Mouse (Mus musculus) MEL (cell line): ENCODE data around the gene Fbp1. TPM values are rescaled to one million over a fixed set of nuclear protein-coding genes. Genes with fewer than 3 reads are reported as not detected.

Source experiments
- DNase-seq: peaks from one replicate; pipeline ENCODE4 v3.0.0; 2011; ENCODE audit warnings: low read depth, low spot score
- H3K27ac ChIP-seq: 2 replicates; pipeline ENCODE4 v1.5.1; 2012; ENCODE audit warnings: low read depth, mild to moderate bottlenecking, control low read depth, low read length, moderate library complexity; ENCODE audit not compliant: control insufficient read depth
- H3K27me3 ChIP-seq, 2 experiments: fragments of 150-350 bp in 1 of 2; sonication (generic) in 1 of 2; 2 replicates each; pipeline ENCODE4 v1.6.1; 2012; ENCODE audit warnings: low read length in 2 of 2, mild to moderate bottlenecking in 2 of 2, improper control_type of control experiment in 1 of 2, moderate library complexity in 1 of 2; ENCODE audit not compliant: insufficient read depth in 2 of 2, control insufficient read depth in 1 of 2
- H3K36me3 ChIP-seq, 2 experiments: 2 replicates each; pipeline ENCODE4 v1.6.1; 2012 to 2014; ENCODE audit warnings: low read length in 2 of 2, improper control_type of control experiment in 1 of 2, inconsistent platforms in 1 of 2, mild to moderate bottlenecking in 1 of 2; ENCODE audit not compliant: insufficient read depth in 2 of 2, control insufficient read depth in 1 of 2
- H3K4me1 ChIP-seq, 2 experiments: fragments of 150-350 bp in 1 of 2; sonication (generic) in 1 of 2; 2 replicates each; pipeline ENCODE4 v1.6.1; 2012; ENCODE audit warnings: low read length in 2 of 2, improper control_type of control experiment in 1 of 2, mild to moderate bottlenecking in 1 of 2; ENCODE audit not compliant: insufficient read depth in 2 of 2, control insufficient read depth in 1 of 2
- H3K4me3 ChIP-seq, 2 experiments: fragments of 150-350 bp in 1 of 2; sonication (generic) in 1 of 2; 2 replicates each; pipeline ENCODE4 v1.5.1; 2012; ENCODE audit warnings: low read depth in 2 of 2, low read length in 2 of 2, mild to moderate bottlenecking in 2 of 2, moderate library complexity in 2 of 2, control low read depth in 1 of 2, improper control_type of control experiment in 1 of 2; ENCODE audit not compliant: control insufficient read depth in 1 of 2, insufficient read depth in 1 of 2
- H3K79me2 ChIP-seq: 2 replicates; pipeline ENCODE4 v1.6.1; 2012; ENCODE audit warnings: mild to moderate bottlenecking, low read length, moderate library complexity; ENCODE audit not compliant: control insufficient read depth, poor library complexity, insufficient read depth
- H3K9ac ChIP-seq: 2 replicates; pipeline ENCODE4 v1.6.1; 2012; ENCODE audit warnings: low read depth, mild to moderate bottlenecking, control low read depth, low read length, moderate library complexity; ENCODE audit not compliant: control insufficient read depth, poor library complexity, severe bottlenecking
- H3K9me3 ChIP-seq: fragments of 150-350 bp; sonication (generic); replicated peaks from 2 replicates; pipeline ENCODE4 v1.6.1; 2012; ENCODE audit warnings: mild to moderate bottlenecking, low read length, improper control_type of control experiment, moderate library complexity; ENCODE audit not compliant: insufficient read depth
- CHD2 ChIP-seq: IDR thresholded peaks from 2 replicates; pipeline ENCODE4 v1.6.1; 2011; ENCODE audit warnings: low read length, improper control_type of control experiment
- CTCF ChIP-seq, 3 experiments: IDR thresholded peaks in 2 of 3; conservative IDR thresholded peaks in 1 of 3; 2 replicates each; pipeline ENCODE4 v1.5.1; 2011 to 2012; ENCODE audit warnings: low read length in 3 of 3, low read depth in 2 of 3, mild to moderate bottlenecking in 2 of 3, improper control_type of control experiment in 1 of 3, inconsistent platforms in 1 of 3, mixed read lengths in 1 of 3, moderate library complexity in 1 of 3; ENCODE audit not compliant: control insufficient read depth in 1 of 3, insufficient read depth in 1 of 3, poor library complexity in 1 of 3, severe bottlenecking in 1 of 3
- E2F4 ChIP-seq: IDR thresholded peaks from 2 replicates; pipeline ENCODE4 v1.6.1; 2011; ENCODE audit warnings: low read depth, low read length, improper control_type of control experiment, borderline replicate concordance
- ELF1 ChIP-seq: IDR thresholded peaks from 2 replicates; pipeline ENCODE4 v1.6.1; 2014; ENCODE audit warnings: low read depth, mild to moderate bottlenecking, inconsistent platforms, low read length, improper control_type of control experiment, moderate library complexity
- ETS1 ChIP-seq: IDR thresholded peaks from 2 replicates; pipeline ENCODE4 v1.6.1; 2012; ENCODE audit warnings: low read depth, mild to moderate bottlenecking, inconsistent platforms, low read length, improper control_type of control experiment, moderate library complexity
- GABPA ChIP-seq: IDR thresholded peaks from 2 replicates; pipeline ENCODE4 v1.6.1; 2012; ENCODE audit warnings: low read depth, mild to moderate bottlenecking, inconsistent platforms, low read length, improper control_type of control experiment, moderate library complexity
- MAX ChIP-seq: IDR thresholded peaks from 2 replicates; pipeline ENCODE4 v1.6.1; 2011; ENCODE audit warnings: low read length, improper control_type of control experiment
- MAZ ChIP-seq: IDR thresholded peaks from 2 replicates; pipeline ENCODE4 v1.6.1; 2012; ENCODE audit warnings: low read depth, mild to moderate bottlenecking, inconsistent platforms, low read length, improper control_type of control experiment
- MYB ChIP-seq: IDR thresholded peaks from 2 replicates; pipeline ENCODE4 v1.6.1; 2011; ENCODE audit warnings: mild to moderate bottlenecking, low read depth, low read length, improper control_type of control experiment
- NELFE ChIP-seq: IDR thresholded peaks from 2 replicates; pipeline ENCODE4 v1.6.1; 2011; ENCODE audit warnings: low read depth, low read length, improper control_type of control experiment
- POLR2A ChIP-seq, 2 experiments: IDR thresholded peaks; 2 replicates each; pipeline ENCODE4 v1.6.1; 2011 to 2012; ENCODE audit warnings: low read length in 2 of 2, mild to moderate bottlenecking in 2 of 2, control low read depth in 1 of 2, improper control_type of control experiment in 1 of 2, low read depth in 1 of 2, moderate library complexity in 1 of 2; ENCODE audit not compliant: control insufficient read depth in 1 of 2, insufficient read depth in 1 of 2, poor library complexity in 1 of 2
- POLR2AphosphoS2 ChIP-seq: IDR thresholded peaks from 2 replicates; pipeline ENCODE4 v1.6.1; 2011; ENCODE audit warnings: low read length, improper control_type of control experiment
- POLR2AphosphoS5 ChIP-seq: IDR thresholded peaks from 2 replicates; pipeline ENCODE4 v1.6.1; 2012; ENCODE audit warnings: low read depth, borderline replicate concordance, mild to moderate bottlenecking, inconsistent platforms, low read length, moderate library complexity, mixed read lengths
- RCOR1 ChIP-seq: IDR thresholded peaks from 2 replicates; pipeline ENCODE4 v1.6.1; 2012; ENCODE audit warnings: low read depth, mild to moderate bottlenecking, inconsistent platforms, low read length, improper control_type of control experiment
- TBP ChIP-seq: IDR thresholded peaks from 2 replicates; pipeline ENCODE4 v1.8.0; 2011; ENCODE audit warnings: low read depth, low read length, improper control_type of control experiment
- TCF12 ChIP-seq: IDR thresholded peaks from 2 replicates; pipeline ENCODE4 v1.6.1; 2014; ENCODE audit warnings: low read depth, mild to moderate bottlenecking, inconsistent platforms, low read length, improper control_type of control experiment, moderate library complexity
- ZKSCAN1 ChIP-seq: IDR thresholded peaks from 2 replicates; pipeline ENCODE4 v1.6.1; 2012; ENCODE audit warnings: low read depth, mild to moderate bottlenecking, inconsistent platforms, low read length, improper control_type of control experiment, moderate library complexity
- ZMIZ1 ChIP-seq: IDR thresholded peaks from 2 replicates; pipeline ENCODE4 v1.6.1; 2012; ENCODE audit warnings: low read depth, mild to moderate bottlenecking, inconsistent platforms, low read length, improper control_type of control experiment, moderate library complexity
- polyA plus RNA-seq, 2 experiments: library from polyadenylated mRNA; stranded (reverse) in 1 of 2; unstranded in 1 of 2; fragments of >175 nt in 1 of 2; fragments of >200 nt in 1 of 2; gene quantifications; 2 replicates each; pipeline versions ENCODE4 v1.2.1 to v1.2.4; 2012; ENCODE audit warnings: low replicate concordance in 2 of 2, low read depth in 1 of 2; ENCODE audit not compliant: insufficient read length in 2 of 2, insufficient read depth in 1 of 2, missing spikeins in 1 of 2
- total RNA-seq: library from RNA; depleted of rRNA; stranded (reverse); fragments of 300-350 nt; gene quantifications from 2 replicates; pipeline ENCODE4 v1.2.3, GENCODE M21; 2012

Gene Fbp1
- total and polyA plus RNA-seq, 3 experiments: not detected

DNA sequence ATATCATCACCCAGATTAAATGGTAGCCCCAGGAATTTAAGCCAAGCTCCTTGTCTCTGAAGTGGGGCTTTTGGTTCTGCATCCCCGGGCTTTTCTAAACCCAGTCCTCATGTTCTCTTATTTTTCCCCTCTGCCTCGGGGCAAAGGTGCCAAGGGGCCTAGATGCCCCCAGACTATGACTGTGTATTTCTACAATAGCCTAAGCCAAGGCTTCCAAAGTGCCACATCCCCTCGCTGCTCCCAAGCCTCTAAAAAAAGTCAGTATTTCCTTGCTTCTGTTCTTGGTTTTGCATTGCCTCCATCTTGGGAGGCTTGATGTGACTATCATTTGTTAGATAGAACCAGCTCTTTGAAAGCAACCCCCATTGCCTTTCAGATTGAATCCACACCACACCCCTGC, 3.5 kb downstream of the Fbp1 start:
- H3K4me1 ChIP-seq: peaks cover 0 to 4% of the 10 kb centered on the region in 2 experiments; a peak in 1 of 4 replicates
- DNase-seq: no peak
- H3K4me3 ChIP-seq: no peak overlapping the region
- no peaks in the 10 kb centered on the region for H3K9me3 ChIP-seq
- H3K36me3 ChIP-seq: no peaks in the 10 kb centered on the region; a peak in 2 of 4 replicates
- peaks cover 0 to 3% of the 10 kb centered on the region in 2 experiments; a peak in 1 of 4 replicates for H3K27me3 ChIP-seq
- H3K9ac ChIP-seq: no peak overlapping the region
- H3K79me2 ChIP-seq: no peaks in the 10 kb centered on the region
- no peak for TF ChIP-seq TCF12
- TF ChIP-seq CTCF (IDR thresholded peaks at IDR 0.05 in 2 of 3, conservative IDR thresholded peaks at IDR 0.05 in 1 of 3; ENCODE audit: control insufficient read depth in 1 of 3, insufficient read depth in 1 of 3, low read depth in 2 of 3, low read length in 3 of 3, poor library complexity in 1 of 3, severe bottlenecking in 1 of 3): no peak
- no peak for TF ChIP-seq MAX
- TF ChIP-seq POLR2AphosphoS5: no peak
- TF ChIP-seq TBP: no peak
- no peak for TF ChIP-seq ZKSCAN1
- no peak for TF ChIP-seq POLR2AphosphoS2
- no peak for TF ChIP-seq ETS1
- TF ChIP-seq MYB: no peak
- TF ChIP-seq GABPA: no peak
- no peak for TF ChIP-seq E2F4
- no peak for TF ChIP-seq CHD2
- TF ChIP-seq MAZ: no peak
- no peak for TF ChIP-seq RCOR1
- TF ChIP-seq ZMIZ1: no peak
- no peak for TF ChIP-seq NELFE
- no peak for TF ChIP-seq ELF1
- no peak overlapping the region for H3K27ac ChIP-seq

DNA sequence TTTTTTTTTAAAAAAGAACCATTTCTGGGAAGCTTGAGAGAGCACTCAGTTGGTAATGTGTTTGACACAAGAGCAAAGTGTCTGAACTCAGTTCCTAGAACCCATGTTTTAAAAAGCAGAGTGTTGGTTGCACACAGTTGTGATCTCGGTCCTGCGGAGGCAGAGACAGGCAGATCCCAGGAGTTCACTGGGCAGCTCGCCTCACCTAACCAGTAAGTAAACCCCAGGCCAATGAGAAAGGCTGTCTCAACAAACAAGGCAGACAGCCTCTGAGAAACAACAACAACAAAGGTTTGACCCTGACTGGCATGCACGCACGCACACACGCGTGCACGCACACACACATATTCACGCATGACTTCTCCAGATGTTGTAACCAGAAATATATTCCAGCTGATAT, 4.2 kb downstream of the Fbp1 start:
- no peak for DNase-seq
- H3K4me1 ChIP-seq: peaks cover 0 to 4% of the 10 kb centered on the region in 2 experiments; a peak in 1 of 4 replicates
- no peaks in the 10 kb centered on the region for H3K9me3 ChIP-seq
- H3K9ac ChIP-seq: no peak overlapping the region
- H3K36me3 ChIP-seq: no peaks in the 10 kb centered on the region; a peak in 2 of 4 replicates
- H3K27me3 ChIP-seq: peaks cover 0 to 3% of the 10 kb centered on the region in 2 experiments; a peak in 1 of 4 replicates
- TF ChIP-seq ELF1 (no peak), MYB (no peak), MAX (no peak), POLR2A (IDR thresholded peaks at IDR 0.05; ENCODE audit: control insufficient read depth in 1 of 2, insufficient read depth in 1 of 2, low read depth in 1 of 2, low read length in 2 of 2, poor library complexity in 1 of 2) (no peak)
- no peak overlapping the region for H3K27ac ChIP-seq
- no peaks in the 10 kb centered on the region for H3K79me2 ChIP-seq
- H3K4me3 ChIP-seq: no peak overlapping the region
